Mouse (Mus musculus) heart, adult 2 months (tissue): ENCODE data around the gene Hspa1a. TPM values are rescaled to one million over a fixed set of nuclear protein-coding genes. Genes with fewer than 3 reads are reported as not detected.
"Not testable (repeated sequence)": the region's sequence is repeated elsewhere in the genome, so short reads cannot be mapped to it uniquely, and the experiment has no call there.

ENCODE experiments used
- DNase-seq, 2 experiments: peaks; one replicate each; pipeline ENCODE4 v3.0.0; 2021
- H3K27ac ChIP-seq: fragments of 200-600 bp; 2 replicates; pipeline ENCODE4 v1.8.1; 2022
- H3K27me3 ChIP-seq: fragments of 200-500 bp; 2 replicates; pipeline ENCODE4 v1.6.1; 2012; ENCODE audit warnings: mild to moderate bottlenecking, low read length, inconsistent platforms, mixed read lengths; ENCODE audit not compliant: control insufficient read depth, insufficient read depth
- H3K36me3 ChIP-seq: fragments of 200-500 bp; 2 replicates; pipeline ENCODE4 v1.6.1; 2012; ENCODE audit warnings: low read length, inconsistent platforms; ENCODE audit not compliant: control insufficient read depth, insufficient read depth
- H3K4me1 ChIP-seq: fragments of 200-500 bp; 2 replicates; pipeline ENCODE4 v1.6.1; 2011; ENCODE audit warnings: low read length; ENCODE audit not compliant: control insufficient read depth, insufficient read depth
- H3K4me3 ChIP-seq: fragments of 200-600 bp; 2 replicates; pipeline ENCODE4 v1.8.1; 2022
- H3K79me2 ChIP-seq: fragments of 200-500 bp; replicated peaks from 2 replicates; pipeline ENCODE4 v1.6.1; 2012; ENCODE audit warnings: mild to moderate bottlenecking, inconsistent platforms, low read length, moderate library complexity, mixed read lengths; ENCODE audit not compliant: control insufficient read depth, insufficient read depth
- H3K9ac ChIP-seq: fragments of 200-500 bp; 2 replicates; pipeline ENCODE4 v1.6.1; 2012; ENCODE audit warnings: low read depth, mild to moderate bottlenecking, control low read depth, inconsistent platforms, low read length, mixed read lengths
- CTCF ChIP-seq: fragments of 200-600 bp; IDR thresholded peaks from 2 replicates; pipeline ENCODE4 v1.8.1; 2022; ENCODE audit warnings: antibody characterized with exemption, mild to moderate bottlenecking, moderate library complexity
- EP300 ChIP-seq: fragments of 200-500 bp; IDR thresholded peaks from 2 replicates; pipeline ENCODE4 v1.6.1; 2011; ENCODE audit warnings: low read depth, low read length, control low read depth; ENCODE audit not compliant: insufficient read depth
- POLR2A ChIP-seq: fragments of 200-500 bp; IDR thresholded peaks from 2 replicates; pipeline ENCODE4 v1.6.1; 2011; ENCODE audit warnings: mild to moderate bottlenecking, low read depth, low read length, control low read depth; ENCODE audit not compliant: insufficient read depth
- WGBS: fragments of 180-500 bp; shearing (Covaris S2); methylation state at CpG from one replicate; pipeline ENCODE4 v1.1.7; 2018; 5-methylcytosine and 5-hydroxymethylcytosine counted together
- intact Hi-C: fragments of 180-260 bp; cut with DNase I; formaldehyde crosslinking; loops from one replicate; pipeline ENCODE4 v1.15.1; 2025
- polyA plus RNA-seq: library from polyadenylated mRNA; depleted of rRNA; stranded (reverse); fragments of >200 nt; gene quantifications from 2 replicates; pipeline ENCODE4 v1.2.3, GENCODE M21; 2012
- total RNA-seq, 2 experiments: library from RNA; stranded (reverse); gene quantifications; 2 replicates each; pipeline ENCODE4 v1.2.3; 2021

Hspa1a gene
- total and polyA plus RNA-seq, 3 experiments = 3.3 to 9.8 (median 5.9) TPM

DNA sequence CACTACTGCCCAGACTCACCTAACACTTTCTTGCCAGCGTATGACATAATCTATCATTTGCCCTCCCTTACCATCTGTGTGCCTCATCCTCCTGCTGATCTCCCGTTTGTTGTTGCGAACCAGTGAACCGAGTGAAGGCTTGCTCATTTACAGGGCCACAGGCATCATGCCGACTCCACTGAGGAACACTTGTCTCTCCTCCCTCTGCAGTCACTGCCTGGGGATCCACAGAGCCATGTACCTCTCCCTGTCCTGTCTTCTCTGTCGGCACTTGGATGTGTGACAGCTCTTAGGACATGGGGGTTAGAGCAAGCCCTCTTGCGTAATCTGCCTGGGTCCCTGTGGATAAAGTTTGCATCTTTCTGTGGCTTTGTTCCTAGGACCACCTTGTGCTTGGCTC, 37.6 kb upstream of the Hspa1a start:
- Histone ChIP-seq H3K79me2 (no peaks in the 10 kb centered on the region), H3K9ac (no peak overlapping the region), H3K4me1 (no peaks in the 10 kb centered on the region), H3K27me3 (no peaks in the 10 kb centered on the region), H3K36me3 (no peaks in the 10 kb centered on the region), H3K4me3 (no peak overlapping the region), H3K27ac (no peak overlapping the region)
- WGBS = 89% methylated on average over 7 of the region's 7 CpGs
- no peak for DNase-seq
- intact Hi-C loops = no loop called here
- TF ChIP-seq POLR2A (no peak), EP300 (no peak), CTCF (no peak)

DNA sequence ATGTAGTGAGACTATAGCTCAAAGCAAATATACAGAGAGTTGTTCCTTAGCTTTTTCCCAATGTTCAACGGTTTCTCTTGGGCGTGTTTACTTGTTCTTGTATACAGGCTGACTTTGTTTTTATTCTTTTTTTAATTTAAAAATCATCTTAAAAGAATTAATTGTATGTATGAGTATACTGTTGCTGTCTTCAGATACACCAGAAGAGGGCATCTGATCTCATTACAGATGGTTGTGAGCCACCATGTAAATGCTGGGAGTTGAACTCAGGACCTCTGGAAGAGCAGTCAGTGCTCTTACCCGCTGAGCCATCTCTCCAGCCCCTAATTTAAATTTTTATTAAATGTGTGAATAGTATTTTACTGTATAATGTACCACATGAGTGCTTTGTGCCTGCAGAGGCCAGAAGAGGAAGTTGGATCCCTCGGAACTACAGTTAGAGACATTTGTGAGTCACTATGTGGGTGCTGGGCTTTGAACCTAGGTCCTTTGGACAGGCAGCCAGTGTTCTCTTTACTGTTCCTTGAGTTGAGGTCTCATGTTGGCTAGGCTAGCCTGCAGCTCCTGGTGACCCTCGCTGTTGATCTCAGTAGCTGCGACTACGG, 35.5 kb upstream of the Hspa1a start:
- intact Hi-C loops = no loop called here
- Histone ChIP-seq H3K36me3 (no peaks in the 10 kb centered on the region), H3K27me3 (no peaks in the 10 kb centered on the region), H3K4me1 (peaks cover 3% of the 10 kb centered on the region; the same call in 1 of the 2 replicates), H3K79me2 (no peaks in the 10 kb centered on the region), H3K27ac (no peak overlapping the region), H3K9ac (no peak overlapping the region), H3K4me3 (no peak overlapping the region)
- no peak for TF ChIP-seq POLR2A
- TF ChIP-seq EP300 = no peak
- peak; percentile 50 for TF ChIP-seq CTCF
- DNase-seq = no peak
- WGBS = 92% methylated on average over 7 of the region's 7 CpGs

DNA sequence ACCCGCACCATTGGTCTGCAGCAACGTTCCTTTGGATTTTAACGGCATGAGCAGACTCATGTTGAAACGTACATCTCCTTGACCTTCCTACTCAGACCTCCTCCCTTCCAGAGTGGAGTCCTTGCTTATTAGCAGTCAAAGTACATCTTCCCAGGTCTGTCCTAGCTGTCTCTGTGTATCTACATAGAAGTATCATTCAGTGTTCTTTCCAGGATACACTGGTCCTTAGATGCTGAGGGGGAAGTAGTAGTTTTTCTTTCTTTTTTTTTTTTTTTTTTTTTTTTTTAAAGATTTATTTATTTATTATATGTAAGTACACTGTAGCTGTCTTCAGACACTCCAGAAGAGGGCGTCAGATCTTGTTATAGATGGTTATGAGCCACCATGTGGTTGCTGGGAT, 33.9 kb upstream of the Hspa1a start:
- 94% methylated on average over 4 of the region's 5 CpGs for WGBS
- H3K9ac ChIP-seq, DNase-seq, intact Hi-C loops, H3K4me1 ChIP-seq, H3K27ac ChIP-seq, H3K4me3 ChIP-seq, H3K79me2 ChIP-seq, H3K36me3 ChIP-seq, H3K27me3 ChIP-seq: not testable (repeated sequence)

DNA sequence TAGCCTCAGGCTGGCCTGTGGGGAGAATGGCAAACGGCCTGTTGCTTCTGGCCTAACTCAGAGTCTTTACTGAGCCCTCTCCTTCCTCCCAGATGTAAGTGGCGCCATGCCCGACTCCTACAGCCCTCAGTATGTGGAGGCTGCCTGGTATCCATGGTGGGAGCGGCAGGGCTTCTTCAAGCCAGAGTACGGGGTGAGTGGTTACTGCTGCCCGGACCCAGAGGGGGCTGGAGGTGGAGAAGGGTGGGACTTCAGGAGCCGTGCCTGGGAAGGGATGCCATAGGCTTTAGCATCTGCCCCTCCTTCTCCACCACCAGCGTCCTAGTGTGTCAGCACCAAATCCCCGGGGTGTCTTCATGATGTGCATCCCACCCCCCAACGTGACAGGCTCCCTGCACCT, 33.2 kb upstream of the Hspa1a start:
- WGBS = 89% methylated on average over 10 of the region's 10 CpGs
- no peaks in the 10 kb centered on the region for H3K36me3 ChIP-seq
- H3K4me3 ChIP-seq = no peak overlapping the region
- H3K9ac ChIP-seq = no peak overlapping the region
- no peak for TF ChIP-seq EP300
- H3K4me1 ChIP-seq = peaks cover 8% of the 10 kb centered on the region
- intact Hi-C loops = no loop called here
- no peak overlapping the region for H3K27ac ChIP-seq
- peak in 1 of 2 experiments; percentile 16 for DNase-seq
- H3K27me3 ChIP-seq = no peaks in the 10 kb centered on the region
- no peaks in the 10 kb centered on the region for H3K79me2 ChIP-seq

DNA sequence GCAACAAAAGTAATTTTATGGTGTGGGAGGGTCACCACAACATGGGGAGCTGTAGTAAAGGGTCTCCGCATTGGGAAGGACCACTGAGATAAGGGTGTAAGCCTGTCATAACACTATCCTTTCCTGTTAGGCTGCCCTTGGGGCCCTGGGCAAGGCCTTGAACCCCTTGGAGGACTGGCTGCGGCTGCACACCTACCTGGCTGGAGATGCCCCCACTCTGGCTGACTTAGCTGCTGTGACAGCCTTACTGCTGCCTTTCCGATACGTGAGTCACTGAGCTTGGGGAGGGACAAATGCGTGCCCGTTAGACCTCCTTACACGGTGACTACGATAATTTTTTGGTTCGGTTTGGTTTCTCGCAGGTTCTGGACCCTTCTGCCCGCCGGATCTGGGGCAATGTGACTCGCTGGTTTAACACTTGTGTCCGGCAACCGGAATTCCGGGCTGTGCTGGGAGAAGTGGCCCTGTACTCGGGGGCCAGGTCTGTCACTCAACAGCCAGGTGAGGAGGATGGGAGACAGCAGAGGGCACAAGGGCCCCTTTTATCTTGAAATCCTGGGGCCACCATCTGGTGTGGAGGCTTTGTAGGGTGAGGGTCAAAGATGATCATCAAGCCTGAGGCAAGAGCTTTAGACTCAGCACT, 32.2 kb upstream of the Hspa1a start:
- 96% methylated on average over 17 of the region's 17 CpGs for WGBS
- TF ChIP-seq EP300 (no peak), POLR2A (no peak), CTCF (no peak)
- no peak overlapping the region for H3K9ac ChIP-seq
- H3K4me3 ChIP-seq = no peak overlapping the region
- intact Hi-C loops = loop anchor here (5.0 kb wide), 1 partner anchor 238 kb away; the partner anchor contains the start of gene Ddx39b
- H3K27me3 ChIP-seq = no peaks in the 10 kb centered on the region
- no peak for DNase-seq
- H3K27ac ChIP-seq = no peak overlapping the region
- no peaks in the 10 kb centered on the region for H3K36me3 ChIP-seq
- peaks cover 10% of the 10 kb centered on the region for H3K4me1 ChIP-seq
- H3K79me2 ChIP-seq = no peaks in the 10 kb centered on the region

DNA sequence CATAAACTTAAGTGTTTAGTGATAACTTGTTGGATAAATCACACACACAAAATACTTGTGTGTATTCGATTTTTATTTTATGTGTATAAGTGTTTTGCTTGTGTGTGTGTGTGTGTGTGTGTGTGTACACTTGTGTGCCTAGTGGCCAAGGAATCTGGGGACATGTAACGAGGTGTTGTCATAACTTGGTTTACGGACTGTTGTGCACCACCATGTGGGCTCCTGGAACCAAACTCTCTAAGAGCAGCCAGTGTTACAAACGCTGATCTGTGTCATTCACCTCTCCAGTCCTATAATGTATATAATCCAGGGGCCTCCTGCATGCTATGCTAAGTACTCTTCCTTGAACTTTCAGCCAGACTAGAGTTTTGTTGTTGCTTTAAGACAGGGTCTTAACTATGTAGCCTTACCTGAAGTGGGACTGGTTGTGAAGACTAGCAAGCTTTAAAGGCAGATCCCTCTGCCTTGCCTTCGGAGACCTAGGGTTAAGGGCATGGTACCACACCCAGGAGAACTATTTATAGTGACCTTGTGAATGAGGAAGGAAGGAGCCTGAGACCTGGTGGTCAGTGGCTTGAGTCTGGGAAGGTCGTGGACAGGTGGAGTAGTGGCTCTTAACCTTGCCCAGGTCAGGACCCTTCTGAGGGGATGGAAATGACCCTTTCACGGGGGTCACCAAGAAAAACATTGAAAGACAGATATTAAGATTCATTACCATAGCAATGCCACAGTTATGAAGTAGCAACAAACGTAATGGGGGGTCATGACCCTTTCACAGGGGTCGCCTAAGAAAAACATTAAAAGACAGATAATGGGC, 31.3 kb upstream of the Hspa1a start:
- DNase-seq = no peak
- no peak overlapping the region for H3K27ac ChIP-seq
- H3K27me3 ChIP-seq = no peaks in the 10 kb centered on the region
- WGBS = 60% methylated on average over 9 of the region's 9 CpGs
- H3K9ac ChIP-seq = no peak overlapping the region
- H3K4me3 ChIP-seq = no peak overlapping the region
- H3K4me1 ChIP-seq = peaks cover 10% of the 10 kb centered on the region
- intact Hi-C loops = loop anchor here (5.0 kb wide), 1 partner anchor 239 kb away; the partner anchor contains the start of gene Ddx39b
- TF ChIP-seq EP300 = no peak
- TF ChIP-seq CTCF = no peak
- no peak for TF ChIP-seq POLR2A
- no peaks in the 10 kb centered on the region for H3K36me3 ChIP-seq
- H3K79me2 ChIP-seq = no peaks in the 10 kb centered on the region
